Mouse (Mus musculus) midbrain, embryonic 16.5 days (tissue): ENCODE measurements around the gene 4931422A03Rik. TPM values are rescaled to one million over a fixed set of nuclear protein-coding genes. Genes with fewer than 3 reads are reported as not detected.

ENCODE experiments used
- ATAC-seq: fragments of 200-750 bp; cut with Nextera tagmentation; 2 replicates; pipeline ENCODE4 v1.8.0; 2017; ENCODE audit warnings: moderate TSS enrichment
- H3K27ac ChIP-seq: fragments of 300-500 bp; sonication (generic); 2 replicates; pipeline ENCODE4 v1.5.1; 2014; ENCODE audit warnings: mild to moderate bottlenecking, low read length, mixed read lengths
- H3K27me3 ChIP-seq: fragments of 300-500 bp; sonication (generic); 2 replicates; pipeline ENCODE4 v1.6.1; 2014; ENCODE audit warnings: low read depth, low read length, mixed read lengths; ENCODE audit not compliant: control insufficient read depth, insufficient read depth
- H3K36me3 ChIP-seq: fragments of 300-500 bp; sonication (generic); 2 replicates; pipeline ENCODE4 v1.6.1; 2014; ENCODE audit warnings: mild to moderate bottlenecking, low read length, moderate library complexity, mixed read lengths; ENCODE audit not compliant: control insufficient read depth, insufficient read depth
- H3K4me1 ChIP-seq: fragments of 300-500 bp; sonication (generic); 2 replicates; pipeline ENCODE4 v1.6.1; 2014; ENCODE audit warnings: mild to moderate bottlenecking, low read length, mixed read lengths; ENCODE audit not compliant: control insufficient read depth, insufficient read depth
- H3K4me2 ChIP-seq: fragments of 300-500 bp; sonication (generic); 2 replicates; pipeline ENCODE4 v1.6.1; 2014; ENCODE audit warnings: mild to moderate bottlenecking, low read length, mixed read lengths
- H3K4me3 ChIP-seq: fragments of 300-500 bp; sonication (generic); 2 replicates; pipeline ENCODE4 v1.5.1; 2014; ENCODE audit warnings: low read depth, mild to moderate bottlenecking, low read length, moderate library complexity, mixed read lengths
- H3K9ac ChIP-seq: fragments of 300-500 bp; sonication (generic); 2 replicates; pipeline ENCODE4 v1.6.1; 2014; ENCODE audit warnings: low read depth, low read length, mixed read lengths
- H3K9me3 ChIP-seq: fragments of 300-500 bp; sonication (generic); replicated peaks from 2 replicates; pipeline ENCODE4 v1.6.1; 2014; ENCODE audit warnings: mild to moderate bottlenecking, low read length, mixed read lengths; ENCODE audit not compliant: control insufficient read depth, poor library complexity, severe bottlenecking
- WGBS: fragments of 180-500 bp; shearing (Covaris S2); extraction: QIAGEN DNeasy Blood & Tissue Kit; methylation state at CpG from one replicate; pipeline ENCODE4 v1.1.7; 2014; 5-methylcytosine and 5-hydroxymethylcytosine counted together
- polyA plus RNA-seq: library from polyadenylated mRNA; unstranded; fragments of >200 nt; fragmentation: Nextera tagmentation; extraction: Ambion mirVana; gene quantifications from 2 replicates; pipeline ENCODE4 v1.2.1, GENCODE M21; 2015

Gene 4931422A03Rik
- polyA plus RNA-seq, 1 experiment from 2014 or later = 2.3 TPM

DNA sequence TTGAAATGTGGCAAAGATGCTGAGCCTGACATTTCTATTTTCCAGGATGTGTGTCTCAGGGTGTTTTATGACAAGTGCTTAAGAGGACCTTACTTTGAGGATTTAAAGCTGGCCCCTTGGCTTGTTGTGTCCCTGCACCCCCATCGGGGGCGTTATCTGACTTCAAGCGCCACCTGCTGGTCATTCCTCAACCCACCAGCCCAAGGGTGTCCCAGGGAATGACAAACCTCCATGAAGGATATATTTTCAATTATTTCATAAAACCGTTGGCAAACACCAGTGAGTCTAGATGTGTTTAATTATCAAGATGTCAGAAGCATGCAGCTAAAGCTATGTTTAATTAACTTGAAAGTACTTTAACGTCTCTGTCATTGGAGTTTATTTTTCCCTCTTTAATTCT lies 45.9 kb downstream of the 4931422A03Rik start:
- H3K36me3 ChIP-seq = no peaks in the 10 kb centered on the region
- peak; percentile 74 for ATAC-seq
- WGBS = 6% methylated on average over 5 of the region's 5 CpGs
- H3K4me3 ChIP-seq = no peak overlapping the region
- H3K9me3 ChIP-seq = no peaks in the 10 kb centered on the region
- no peak overlapping the region for H3K4me2 ChIP-seq
- H3K9ac ChIP-seq = no peak overlapping the region
- no peak overlapping the region for H3K27ac ChIP-seq
- peaks cover 9% of the 10 kb centered on the region for H3K4me1 ChIP-seq
- no peaks in the 10 kb centered on the region for H3K27me3 ChIP-seq

GRCm38 (mm10) chr2:103977716-103978115 lies 50.4 kb downstream of the 4931422A03Rik start:
- no peaks in the 10 kb centered on the region for H3K36me3 ChIP-seq
- 12% methylated on average over 9 of the region's 9 CpGs for WGBS
- H3K27me3 ChIP-seq = no peaks in the 10 kb centered on the region
- H3K4me2 ChIP-seq = no peak overlapping the region
- no peak overlapping the region for H3K27ac ChIP-seq
- no peaks in the 10 kb centered on the region for H3K9me3 ChIP-seq
- no peak overlapping the region for H3K4me3 ChIP-seq
- ATAC-seq = no peak
- peaks cover 11% of the 10 kb centered on the region for H3K4me1 ChIP-seq
- no peak overlapping the region for H3K9ac ChIP-seq

DNA sequence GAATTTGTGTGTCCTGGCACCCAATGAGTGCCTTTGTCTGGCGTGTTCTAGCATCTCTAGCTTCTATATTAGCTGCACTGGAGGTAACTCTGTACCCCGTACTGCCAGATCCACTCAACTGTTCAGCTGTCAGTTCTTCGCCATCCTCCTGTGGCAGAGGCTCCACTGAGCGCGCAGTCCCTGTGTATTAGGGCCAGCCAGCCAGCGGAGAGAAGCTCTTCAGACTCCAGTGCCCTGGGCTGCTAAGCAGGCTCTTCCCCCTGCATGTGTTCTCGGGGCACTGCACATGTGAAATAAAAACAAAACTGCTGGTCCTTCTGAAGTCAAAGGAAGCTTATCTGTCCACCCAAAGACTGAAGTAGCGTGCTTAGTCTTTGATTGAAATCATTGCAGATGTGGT lies 50.9 kb downstream of the 4931422A03Rik start:
- H3K36me3 ChIP-seq = no peaks in the 10 kb centered on the region
- H3K9ac ChIP-seq = no peak overlapping the region
- H3K27me3 ChIP-seq = no peaks in the 10 kb centered on the region
- WGBS = 31% methylated on average over 8 of the region's 8 CpGs
- no peak overlapping the region for H3K4me3 ChIP-seq
- no peaks in the 10 kb centered on the region for H3K9me3 ChIP-seq
- peaks cover 11% of the 10 kb centered on the region for H3K4me1 ChIP-seq
- ATAC-seq = no peak
- no peak overlapping the region for H3K4me2 ChIP-seq
- H3K27ac ChIP-seq = 0 out of 2 replicates have a peak overlapping the region, but pooled peaks have one; percentile 25

DNA sequence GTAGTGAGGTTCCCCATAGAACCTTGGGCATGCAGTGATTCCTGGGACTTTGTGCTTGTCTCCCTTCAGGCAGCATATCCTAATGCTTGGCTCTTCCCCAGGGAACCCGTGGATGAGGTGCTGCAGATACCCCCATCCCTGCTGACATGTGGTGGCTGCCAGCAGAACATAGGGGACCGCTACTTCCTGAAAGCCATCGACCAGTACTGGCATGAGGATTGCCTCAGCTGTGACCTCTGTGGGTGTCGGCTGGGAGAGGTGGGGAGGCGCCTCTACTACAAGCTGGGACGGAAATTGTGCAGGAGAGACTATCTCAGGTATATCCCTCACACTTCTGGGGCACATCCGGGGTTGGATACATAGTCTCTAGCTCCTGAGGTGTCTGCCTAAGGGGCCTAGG lies 52.3 kb downstream of the 4931422A03Rik start:
- Histone ChIP-seq H3K27ac (no peak overlapping the region), H3K4me3 (no peak overlapping the region), H3K27me3 (no peaks in the 10 kb centered on the region), H3K9ac (no peak overlapping the region), H3K36me3 (no peaks in the 10 kb centered on the region), H3K9me3 (no peaks in the 10 kb centered on the region), H3K4me2 (no peak overlapping the region), H3K4me1 (peaks cover 19% of the 10 kb centered on the region)
- ATAC-seq = no peak
- 87% methylated on average over 7 of the region's 7 CpGs for WGBS

DNA sequence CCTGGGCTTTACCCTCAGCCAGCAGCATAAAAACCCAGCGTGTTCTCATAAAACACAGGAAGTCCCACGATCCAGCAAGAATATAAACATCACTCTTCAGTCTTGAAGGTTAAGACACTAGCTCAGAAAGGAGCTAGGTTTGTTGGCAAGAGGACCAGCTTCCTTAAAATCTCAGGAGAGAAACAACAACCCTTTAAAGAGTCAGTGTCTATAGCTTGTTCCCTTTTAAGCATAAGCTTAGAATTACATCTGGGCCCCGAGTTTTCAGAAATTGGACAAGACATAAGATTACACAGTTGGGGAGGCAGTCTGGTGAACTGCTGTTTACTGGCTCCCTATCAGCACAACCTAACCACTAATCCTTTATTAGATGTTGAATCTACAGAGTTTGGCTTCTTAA lies 56.3 kb downstream of the 4931422A03Rik start:
- peak overlapping the region; percentile 4; the same call in 1 of the 2 replicates for H3K4me3 ChIP-seq

DNA sequence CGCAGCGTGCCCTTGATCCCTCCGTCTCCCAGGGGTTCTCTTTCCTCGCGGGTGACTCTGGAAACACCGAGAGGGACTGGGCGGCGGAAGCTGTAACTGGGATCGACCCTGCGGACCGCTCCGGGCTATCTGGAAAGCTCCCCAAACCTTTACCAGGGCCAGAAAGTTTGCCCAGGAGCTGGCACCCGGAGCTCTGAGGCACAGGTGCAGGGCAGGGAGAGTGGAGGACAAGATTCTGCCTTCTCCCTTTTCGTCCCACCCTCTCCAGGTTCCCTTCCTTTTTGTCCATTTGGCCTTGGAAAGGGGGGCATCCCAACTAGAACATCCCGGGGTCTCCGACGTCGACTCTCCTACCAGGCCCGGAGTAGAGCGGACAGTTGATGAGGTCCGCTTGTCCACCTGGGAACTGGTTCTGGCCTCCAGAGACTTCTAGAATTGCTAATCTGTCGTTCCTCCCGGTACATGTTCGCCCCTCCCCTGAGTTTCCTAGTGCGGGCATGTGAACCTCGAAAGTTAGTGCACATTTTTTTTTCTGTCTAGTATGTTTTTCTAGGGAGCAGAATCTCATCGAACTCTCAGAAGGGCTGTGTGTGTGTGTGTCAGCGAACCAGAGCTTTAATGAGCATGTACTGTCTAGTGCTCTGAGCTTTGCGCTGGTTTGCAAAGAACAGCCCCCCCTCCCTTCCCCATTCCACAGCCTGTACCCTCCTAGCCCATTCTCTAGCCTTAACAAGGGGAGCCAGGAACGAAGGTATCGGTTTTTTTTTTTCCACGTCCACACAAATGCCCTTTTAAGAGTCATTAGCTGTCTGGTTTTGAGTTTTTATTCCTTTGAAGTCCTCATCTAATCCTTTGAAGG lies 57.1 kb downstream of the 4931422A03Rik start:
- Histone ChIP-seq H3K4me2 (peak overlapping the region; percentile 98), H3K9me3 (no peaks in the 10 kb centered on the region), H3K4me1 (peaks cover 16% of the 10 kb centered on the region), H3K9ac (peak overlapping the region; percentile 90), H3K27ac (peak overlapping the region; percentile 85), H3K36me3 (no peaks in the 10 kb centered on the region), H3K27me3 (no peaks in the 10 kb centered on the region), H3K4me3 (peak overlapping the region; percentile 93)
- 1% methylated on average over 31 of the region's 32 CpGs for WGBS
- ATAC-seq = peak; percentile 18

More for the DNA sequence above, 56.3 kb downstream of the 4931422A03Rik start:
- no peak for ATAC-seq
- peaks cover 16% of the 10 kb centered on the region for H3K4me1 ChIP-seq
- 17% methylated on average over 3 of the region's 3 CpGs for WGBS
- no peak overlapping the region for H3K9ac ChIP-seq
- no peak overlapping the region for H3K27ac ChIP-seq
- no peaks in the 10 kb centered on the region for H3K36me3 ChIP-seq
- H3K27me3 ChIP-seq = no peaks in the 10 kb centered on the region
- H3K9me3 ChIP-seq = no peaks in the 10 kb centered on the region
- peak overlapping the region; percentile 98 for H3K4me2 ChIP-seq

- Histone ChIP-seq H3K9ac (peak overlapping the region; percentile 90), H3K27ac (peak overlapping the region; percentile 85)
- 1% methylated on average over 63 of the region's 79 CpGs for WGBS
Observed at GRCm38 (mm10) chr2:103970041-103970790, 57.9 kb downstream of the 4931422A03Rik start.

GRCm38 (mm10) chr2:103969437-103970040 lies 58.6 kb downstream of the 4931422A03Rik start:
- no peaks in the 10 kb centered on the region for H3K27me3 ChIP-seq
- WGBS = under 1% methylated on average over 39 of the region's 40 CpGs
- H3K4me2 ChIP-seq = peak overlapping the region; percentile 98
- H3K9me3 ChIP-seq = no peaks in the 10 kb centered on the region
- ATAC-seq = peak; percentile 84
- H3K9ac ChIP-seq = peak overlapping the region; percentile 90
- peak overlapping the region; percentile 93 for H3K4me3 ChIP-seq
- H3K27ac ChIP-seq = peak overlapping the region; percentile 85
- H3K36me3 ChIP-seq = no peaks in the 10 kb centered on the region
- peaks cover 16% of the 10 kb centered on the region for H3K4me1 ChIP-seq

More at GRCm38 (mm10) chr2:103970041-103970790, 57.9 kb downstream of the 4931422A03Rik start:
- H3K4me2 ChIP-seq = peak overlapping the region; percentile 98
- no peaks in the 10 kb centered on the region for H3K9me3 ChIP-seq
- no peaks in the 10 kb centered on the region for H3K36me3 ChIP-seq
- no peaks in the 10 kb centered on the region for H3K27me3 ChIP-seq
- peak overlapping the region; percentile 93 for H3K4me3 ChIP-seq
- H3K4me1 ChIP-seq = peaks cover 16% of the 10 kb centered on the region
- ATAC-seq = peak; percentile 66
